Mouse (Mus musculus) lung, adult 18-20 months (tissue): ENCODE data around the gene Tmcc1.
"Not testable (repeated sequence)": the region's sequence is repeated elsewhere in the genome, so short reads cannot be mapped to it uniquely, and the experiment has no call there.

Source experiments
- DNase-seq, 2 experiments: peaks; one replicate each; pipeline ENCODE4 v3.0.0; 2022; ENCODE audit warnings: mixed read lengths in 2 of 2

Gene Tmcc1

DNA sequence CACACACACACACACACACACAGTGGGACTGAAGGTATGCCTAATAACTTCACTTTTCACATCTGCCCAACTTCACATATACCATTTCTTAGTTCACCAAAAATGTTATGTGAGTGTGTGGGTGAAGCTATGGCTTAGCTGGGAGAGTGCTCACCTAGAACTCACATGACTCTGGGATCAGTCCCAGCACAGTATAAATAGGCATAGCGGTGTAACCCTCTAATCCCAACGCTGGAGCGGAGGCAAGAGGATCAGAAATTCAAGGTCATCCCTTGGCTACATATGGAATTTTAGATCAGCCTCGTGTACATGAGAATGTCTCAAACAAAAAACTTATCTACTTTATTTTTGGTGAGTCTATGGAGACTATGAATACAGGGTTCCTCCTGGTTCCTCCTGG, 119.7 kb downstream of the Tmcc1 start:
- DNase-seq: no peak

DNA sequence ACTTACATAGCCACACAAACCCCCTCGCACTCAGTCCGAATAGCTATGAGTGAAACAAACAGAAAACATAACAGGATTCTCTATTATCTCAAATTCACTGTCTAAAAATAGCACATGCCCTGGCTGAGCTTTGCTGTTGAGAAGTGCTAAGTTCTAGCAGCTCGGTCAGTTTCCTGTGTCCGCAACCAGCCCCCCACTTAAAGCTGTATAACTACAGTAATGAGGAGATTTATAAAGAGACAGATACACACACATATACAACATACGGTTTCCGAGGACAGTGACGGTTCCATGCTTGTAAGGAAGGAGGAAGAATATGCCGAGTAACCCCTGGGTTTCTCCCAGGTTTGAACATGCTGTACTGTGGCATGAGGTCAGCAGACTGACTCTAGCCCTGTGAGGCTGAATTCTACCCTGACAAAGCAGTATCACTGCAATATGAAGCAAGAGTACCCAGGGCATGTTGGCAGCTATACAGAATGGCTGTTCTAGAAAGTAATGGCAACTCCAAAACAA, 120.5 kb downstream of the Tmcc1 start:
- peak; percentile 34 to 46 for DNase-seq

DNA sequence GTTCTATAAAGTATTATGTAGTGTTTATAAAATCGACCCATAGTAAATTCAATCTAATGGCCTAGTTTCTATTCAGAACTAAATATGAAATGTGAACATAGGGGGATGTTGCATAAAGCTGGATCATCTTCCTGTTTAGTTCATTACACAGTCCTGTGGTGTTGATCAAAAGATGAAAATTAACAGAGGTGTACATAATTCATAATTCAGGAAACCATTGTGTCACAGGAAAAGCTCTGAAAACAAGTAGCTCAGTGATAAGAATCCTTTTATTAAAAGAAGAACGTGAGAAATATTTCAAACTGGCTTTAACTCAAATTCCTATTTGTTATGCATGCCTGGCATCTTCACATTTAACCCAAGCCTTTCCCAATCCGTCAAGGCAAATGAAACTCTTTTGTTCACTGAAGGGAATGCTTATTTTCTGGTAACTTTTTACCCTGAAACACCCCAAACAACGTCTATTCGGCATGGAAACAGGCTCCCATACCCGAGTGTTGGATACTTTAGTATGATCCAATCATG, 121.0 kb downstream of the Tmcc1 start:
- no peak for DNase-seq

DNA sequence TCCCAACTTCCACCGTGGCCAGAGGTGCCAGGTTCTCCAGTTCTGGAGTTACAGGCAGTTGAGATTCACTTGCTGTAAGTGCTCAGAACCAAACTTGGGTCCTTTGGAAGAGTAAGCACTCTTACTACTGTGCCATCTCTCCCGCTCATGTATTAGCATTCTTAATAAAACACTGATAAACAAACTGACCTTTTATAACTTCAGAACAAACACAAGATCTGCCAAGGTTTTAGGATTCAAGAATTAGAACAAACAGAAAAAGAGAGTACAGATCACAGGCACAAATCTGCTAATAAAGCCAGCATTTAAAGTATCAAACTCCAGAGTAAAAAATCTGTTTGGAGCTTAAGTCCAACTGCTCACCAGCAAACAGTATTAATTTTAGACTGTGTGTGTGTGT, 121.5 kb downstream of the Tmcc1 start:
- DNase-seq: no peak

DNA sequence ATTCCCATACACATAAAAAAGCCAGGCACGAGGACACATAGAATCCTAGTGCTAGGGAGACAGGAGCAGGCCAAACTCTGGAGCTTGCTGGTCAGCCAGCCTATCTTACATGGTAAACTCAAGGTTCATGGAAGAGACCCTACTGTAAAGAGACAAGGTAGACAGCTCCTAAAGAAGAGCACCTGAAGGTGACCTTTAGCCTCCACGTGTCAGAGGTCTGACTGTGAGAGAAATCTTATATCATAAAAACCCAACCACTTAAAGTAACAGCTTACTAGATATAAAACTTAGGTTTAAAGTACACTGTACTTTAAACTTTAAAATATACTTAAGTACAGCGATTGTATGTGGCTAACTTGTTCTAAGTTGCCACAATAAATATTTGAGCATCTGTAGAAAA, 122.7 kb downstream of the Tmcc1 start:
- DNase-seq: no peak

DNA sequence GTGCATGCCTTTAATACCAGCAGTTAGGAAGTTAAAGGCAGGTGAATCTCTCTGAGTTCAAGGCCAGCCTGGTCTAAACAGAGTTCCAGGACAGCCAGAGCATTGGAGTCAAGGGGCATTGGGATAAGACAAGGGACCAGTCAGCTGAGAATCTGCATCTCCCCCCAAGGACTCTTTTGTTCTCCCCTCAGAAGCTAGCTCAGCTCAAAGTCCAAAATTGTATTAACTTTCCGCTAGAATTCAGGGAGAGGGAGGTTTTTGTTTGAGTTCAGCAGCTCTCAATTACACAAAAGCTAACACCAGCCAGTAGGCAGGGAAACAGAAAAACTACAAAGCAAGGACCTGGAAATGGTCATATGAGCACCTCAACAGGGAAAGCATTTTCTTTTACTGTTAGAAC, 129.8 kb downstream of the Tmcc1 start:
- DNase-seq: no peak

DNA sequence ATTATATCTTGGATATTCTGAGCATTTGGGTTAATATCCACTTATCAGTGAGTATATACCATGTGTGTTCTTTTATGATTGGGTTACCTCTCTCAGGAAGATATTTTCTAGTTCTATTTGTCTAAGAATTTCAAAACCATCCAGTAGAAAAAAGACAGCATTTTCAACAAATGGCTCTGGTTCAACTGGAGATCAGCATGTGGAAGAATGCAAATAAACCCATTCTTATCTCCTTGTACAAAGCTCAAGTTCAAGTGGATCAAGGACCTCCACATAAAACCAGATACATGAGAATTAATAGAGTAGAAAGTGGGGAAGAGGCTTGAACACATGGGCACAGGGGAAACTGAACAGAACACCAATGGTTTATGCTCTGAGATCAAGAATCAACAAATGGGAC, 133.7 kb downstream of the Tmcc1 start:
- DNase-seq: not testable (repeated sequence)

DNA sequence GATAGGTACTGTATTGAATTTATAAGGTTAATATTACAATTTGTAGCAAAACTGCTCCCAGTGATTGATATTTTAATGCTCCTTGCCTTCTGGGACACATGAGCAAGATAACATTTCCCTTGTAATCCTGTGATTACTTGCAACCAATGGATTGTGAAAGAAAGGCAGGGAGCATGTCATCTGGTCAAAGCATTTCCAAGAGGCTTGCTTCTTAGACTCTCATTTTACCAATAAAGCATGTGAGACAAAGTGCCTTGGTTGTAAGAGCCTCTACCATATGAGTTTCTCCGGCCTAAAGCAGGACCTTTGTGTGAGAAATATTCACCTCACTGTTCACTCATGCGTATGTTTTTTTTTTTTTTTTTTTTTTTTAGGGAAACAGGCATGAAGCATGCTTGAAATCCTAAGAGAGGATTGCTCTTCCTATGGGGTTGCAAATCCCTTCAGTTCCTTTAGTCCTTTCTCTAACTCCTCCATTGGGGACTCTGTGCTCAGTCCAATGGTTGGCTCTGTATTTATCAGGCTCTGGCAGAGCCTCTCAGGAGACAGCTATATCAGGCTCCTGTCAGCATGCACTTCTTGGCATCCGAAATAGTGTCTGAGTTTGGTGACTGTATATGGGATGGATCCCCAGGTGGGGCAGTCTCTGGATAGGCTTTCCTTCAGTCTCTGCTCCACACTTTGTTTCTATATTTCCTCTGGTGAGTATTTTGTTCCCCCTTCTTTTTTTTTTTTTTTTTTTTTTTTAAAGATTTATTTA, 134.6 kb downstream of the Tmcc1 start:
- DNase-seq: no peak

DNA sequence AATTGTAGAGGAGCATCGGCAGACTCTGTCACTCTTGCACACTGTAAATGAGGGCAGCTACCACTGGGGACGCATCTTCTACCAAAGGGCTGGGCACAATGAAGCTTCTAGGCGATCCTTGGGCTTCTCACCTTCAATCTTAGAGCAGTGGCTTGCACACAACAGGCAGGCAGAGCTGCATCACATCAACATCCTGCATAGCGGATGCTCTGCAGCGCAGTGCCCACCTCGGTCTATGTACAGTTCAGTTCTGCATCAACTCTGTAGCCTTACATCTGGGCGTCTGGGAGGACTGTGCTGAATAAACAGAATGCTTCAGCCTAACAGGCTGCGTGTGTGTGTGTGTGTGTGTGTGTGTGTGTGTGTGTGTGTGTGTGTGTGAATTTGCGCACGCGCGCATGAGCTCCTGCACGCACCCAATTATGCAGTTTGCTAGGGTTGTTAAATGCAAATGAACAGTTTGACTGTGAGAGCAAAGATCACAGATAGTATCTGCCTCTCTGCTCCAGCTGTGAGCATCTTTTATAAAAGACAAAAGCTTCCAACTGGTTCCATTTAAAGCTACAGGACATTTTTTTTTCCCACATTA, 136.5 kb downstream of the Tmcc1 start:
- no peak for DNase-seq

DNA sequence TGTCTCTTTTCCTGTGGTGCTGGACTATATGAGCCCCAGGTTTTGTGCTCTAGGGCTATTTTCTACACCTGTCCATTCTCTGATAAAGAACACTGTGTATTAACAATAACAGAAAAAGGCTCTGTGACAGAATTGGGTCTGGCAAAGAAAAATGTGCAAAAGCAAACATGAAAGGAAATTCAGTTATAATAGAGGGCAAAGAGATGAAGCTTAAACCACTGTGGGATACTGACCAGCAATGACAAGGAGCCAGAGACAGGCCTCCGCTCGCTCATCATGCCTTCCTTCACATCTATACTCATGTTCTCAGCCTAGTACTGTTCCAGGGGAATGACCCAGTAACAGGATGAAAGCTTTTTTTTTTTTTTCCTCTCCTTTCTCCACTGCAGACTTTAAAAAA, 137.5 kb downstream of the Tmcc1 start:
- no peak for DNase-seq

DNA sequence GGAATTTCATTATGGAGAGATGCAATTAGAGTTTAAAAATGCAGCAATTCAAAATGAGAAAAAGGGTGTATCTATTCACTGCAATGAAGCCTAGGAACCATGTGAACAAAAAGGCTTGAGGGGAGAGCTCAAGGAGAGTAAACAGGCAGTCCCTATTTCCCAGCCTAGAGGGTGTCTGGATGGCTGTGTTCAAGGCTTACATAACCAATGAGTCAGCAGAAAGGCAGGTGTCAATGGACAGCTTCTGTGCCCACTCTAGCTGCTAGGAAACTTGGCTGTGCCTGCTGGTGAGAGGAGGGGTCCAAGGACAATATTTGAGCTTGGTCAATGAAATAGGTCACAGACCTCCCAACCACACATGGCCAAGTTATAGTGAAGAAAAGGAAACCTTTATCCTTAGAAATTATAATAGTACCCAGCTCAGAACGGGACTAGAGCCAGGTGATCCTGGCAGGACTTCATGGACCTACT, 138.2 kb downstream of the Tmcc1 start:
- DNase-seq: peak; percentile 63 to 74

DNA sequence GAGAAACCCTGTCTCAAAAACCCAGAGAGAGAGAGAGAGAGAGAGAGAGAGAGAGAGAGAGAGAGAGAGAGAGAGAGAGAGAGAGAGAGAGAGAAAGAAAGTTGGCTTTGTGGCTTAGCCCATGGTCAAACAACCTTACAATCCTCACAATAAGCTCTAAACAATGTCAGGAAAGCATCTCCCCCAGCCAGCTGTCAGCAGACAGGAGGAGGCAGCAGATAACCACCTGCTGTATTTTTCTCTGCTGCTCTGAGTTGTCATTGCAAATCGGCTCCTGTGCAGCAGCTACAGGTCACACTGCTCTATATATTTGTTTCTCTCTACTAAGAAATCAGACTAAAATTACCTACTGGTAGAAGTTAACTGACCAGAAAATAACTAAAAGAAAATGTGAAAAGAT, 145.4 kb downstream of the Tmcc1 start:
- no peak for DNase-seq

DNA sequence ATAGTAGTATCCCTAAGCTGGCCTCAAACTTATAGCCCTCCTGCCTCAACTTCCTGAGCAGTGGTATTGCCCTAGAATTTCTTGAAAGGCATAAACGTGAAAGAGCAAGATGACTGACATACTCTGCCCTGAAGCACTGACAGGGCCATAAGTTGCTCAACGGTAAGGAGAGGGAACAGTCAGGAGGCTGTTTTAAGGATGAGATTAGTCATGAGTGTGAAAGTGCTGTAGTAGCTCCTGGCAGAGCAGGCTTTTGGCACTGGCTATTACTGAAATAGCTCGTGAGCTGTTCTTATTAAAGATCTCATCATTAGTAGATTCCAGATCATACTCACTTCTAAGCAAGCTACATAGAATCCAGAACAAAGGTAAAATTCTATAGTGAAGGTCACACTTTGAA, 145.9 kb downstream of the Tmcc1 start:
- no peak for DNase-seq

DNA sequence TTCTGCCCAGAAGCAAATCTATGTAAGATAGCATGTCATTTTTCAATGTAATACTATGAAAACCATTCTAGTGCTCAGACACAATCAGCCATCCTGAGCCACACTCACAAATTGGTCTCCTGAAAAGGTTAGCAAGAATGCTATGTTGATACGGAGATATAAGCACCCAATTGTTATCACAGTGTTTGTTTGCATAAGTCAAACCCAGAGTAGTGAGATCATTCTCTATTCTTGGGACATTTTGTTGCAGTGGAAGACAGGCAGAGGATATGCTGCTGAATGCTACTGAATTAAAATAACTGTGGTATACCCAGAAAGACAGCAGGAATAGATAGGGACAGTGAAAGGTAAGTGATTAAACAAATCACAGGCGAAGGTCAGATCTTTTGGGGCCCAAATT, 149.2 kb downstream of the Tmcc1 start:
- no peak for DNase-seq

DNA sequence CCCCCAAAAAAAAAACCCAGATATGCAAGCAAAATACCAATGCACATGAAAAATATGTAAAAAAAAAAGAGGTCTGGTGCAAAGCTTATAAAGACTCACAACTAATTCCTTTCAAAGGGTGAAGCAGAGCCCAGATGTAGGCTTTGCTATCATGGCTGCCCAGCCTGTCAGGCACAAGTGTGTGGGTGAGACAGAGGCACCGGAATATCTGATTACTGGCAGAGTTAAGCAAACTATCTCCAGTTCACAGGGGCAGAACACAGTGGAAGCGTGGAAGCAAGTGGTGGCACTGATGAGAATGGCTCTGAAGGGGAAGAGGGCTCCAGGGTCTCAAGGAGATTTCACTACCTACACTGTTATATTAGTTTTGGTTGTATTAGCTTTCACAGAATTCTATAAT, 155.1 kb downstream of the Tmcc1 start:
- DNase-seq: no peak

DNA sequence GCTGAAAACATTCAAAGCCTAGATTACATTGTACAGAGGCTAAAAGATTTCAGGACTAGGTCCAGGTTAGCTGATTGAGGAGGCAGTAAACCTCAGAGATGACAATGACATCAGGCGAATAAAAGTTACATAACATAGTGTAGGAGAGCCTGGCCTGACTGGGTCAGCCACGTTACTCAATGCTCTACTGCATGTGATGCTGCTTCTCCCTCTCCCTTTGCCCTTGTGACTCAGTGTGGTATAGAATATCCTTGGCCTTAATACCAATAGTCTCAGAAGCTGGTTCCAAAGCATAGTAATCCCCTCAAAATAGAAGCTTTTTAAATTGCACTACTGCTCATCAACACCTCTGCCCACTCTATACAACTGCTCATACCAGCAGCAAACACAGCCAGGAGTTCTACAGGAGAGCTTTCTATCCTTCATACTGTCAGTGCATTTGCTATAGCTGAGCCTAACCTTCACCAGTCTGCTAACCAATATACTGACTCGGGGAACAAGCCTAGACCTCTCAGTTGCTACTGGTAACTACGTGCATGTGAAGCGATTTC, 155.9 kb downstream of the Tmcc1 start:
- no peak for DNase-seq

DNA sequence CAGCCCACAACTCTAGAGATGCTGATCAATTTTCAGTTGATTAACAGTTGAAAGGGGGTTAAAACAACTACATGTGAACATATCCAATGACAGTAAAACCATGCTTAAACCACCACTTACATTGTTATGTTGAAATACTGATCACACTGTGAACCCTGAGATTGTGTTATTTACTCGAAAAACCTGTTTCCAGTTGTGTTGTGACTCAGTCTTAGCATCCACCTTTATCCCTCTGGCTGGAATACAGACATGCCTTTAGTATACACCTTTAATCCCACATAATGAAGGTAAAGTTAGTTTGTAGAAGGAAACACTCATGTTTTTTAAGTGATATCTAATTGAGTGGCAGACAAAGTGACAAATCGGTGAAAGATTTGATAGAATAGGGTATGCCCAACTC, 156.7 kb downstream of the Tmcc1 start:
- no peak for DNase-seq

DNA sequence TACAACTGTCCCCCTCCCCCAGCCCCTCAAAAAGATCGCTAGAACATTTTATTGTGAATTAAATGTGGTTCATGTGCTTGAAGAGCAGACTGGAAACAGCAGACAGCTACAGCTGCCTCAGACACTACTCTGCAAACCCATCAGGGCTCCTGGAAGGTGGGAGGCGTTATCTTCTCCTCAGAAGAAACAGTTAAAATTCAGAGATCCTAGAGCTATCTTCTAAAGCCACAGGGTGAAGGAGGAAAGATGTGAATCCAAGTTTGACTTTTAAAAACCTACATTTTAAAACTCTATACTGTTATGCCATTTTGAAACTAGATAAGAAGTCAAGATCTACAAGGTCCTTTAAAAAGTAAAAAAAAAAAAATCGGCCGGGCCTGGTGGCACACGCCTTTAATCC, 162.2 kb downstream of the Tmcc1 start:
- DNase-seq: no peak

DNA sequence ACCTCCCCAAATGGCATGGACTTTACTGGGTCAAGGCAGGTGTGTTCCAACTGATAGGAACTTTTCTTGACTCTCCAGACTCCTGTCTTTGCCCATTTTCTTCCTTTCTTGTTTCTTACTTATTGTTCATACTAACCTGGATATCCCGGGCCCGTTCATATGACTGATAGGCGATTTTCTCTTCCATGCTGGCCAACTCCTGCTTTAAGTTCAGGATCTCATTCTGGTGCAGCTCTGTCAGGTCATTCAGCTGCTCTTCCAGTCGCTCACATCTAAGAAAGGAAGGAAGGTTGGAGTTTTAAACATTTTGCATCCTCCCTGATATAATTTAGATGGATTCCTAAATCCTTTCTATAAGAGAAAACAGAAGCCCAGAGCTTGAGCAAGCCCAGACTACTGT, 168.6 kb downstream of the Tmcc1 start:
- DNase-seq: no peak

DNA sequence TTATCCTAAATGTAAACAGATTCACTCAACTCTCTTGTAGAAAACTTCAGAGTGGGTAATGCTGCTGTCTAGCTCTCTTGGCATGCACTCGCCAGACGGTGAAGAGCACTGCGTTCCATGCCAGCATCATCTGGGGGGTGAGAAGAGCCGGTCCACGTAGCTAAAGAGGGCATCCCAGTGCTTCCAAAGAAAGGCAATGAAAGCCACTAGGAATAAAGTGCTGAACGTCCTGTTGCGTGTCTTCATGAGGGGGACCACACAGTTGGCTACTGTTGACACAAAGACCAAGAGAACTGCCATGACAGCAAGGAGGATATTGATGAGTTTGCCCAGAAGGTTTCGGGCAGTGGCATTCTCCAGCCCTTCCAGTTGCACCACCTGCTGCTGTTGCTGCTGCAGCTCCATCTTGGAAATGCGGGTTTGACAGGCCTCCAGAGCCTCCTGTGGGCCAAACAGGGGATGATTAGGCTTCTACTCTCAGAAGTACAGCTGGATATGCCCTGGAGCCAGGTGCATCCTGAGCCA, 171.3 kb downstream of the Tmcc1 start:
- DNase-seq: no peak

DNA sequence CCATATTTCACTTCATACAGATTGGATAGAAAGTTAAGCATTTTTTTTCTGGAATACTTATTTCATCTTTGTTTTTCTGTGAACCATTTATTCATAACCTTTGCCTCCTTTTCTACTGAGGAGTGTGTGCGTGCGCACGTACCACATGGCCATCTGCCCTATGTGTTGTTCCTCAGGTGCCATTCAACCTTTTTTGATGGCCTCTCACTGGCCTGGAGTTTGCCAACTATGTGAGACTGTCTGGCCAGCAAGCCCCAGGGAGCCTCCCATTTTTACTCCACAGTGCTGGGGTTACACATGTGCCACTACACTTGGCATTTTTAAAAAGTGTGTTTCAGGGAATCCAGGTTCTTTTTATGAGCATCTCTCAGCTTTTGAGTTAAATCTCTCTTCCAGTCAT, 177.4 kb downstream of the Tmcc1 start:
- DNase-seq: no peak

DNA sequence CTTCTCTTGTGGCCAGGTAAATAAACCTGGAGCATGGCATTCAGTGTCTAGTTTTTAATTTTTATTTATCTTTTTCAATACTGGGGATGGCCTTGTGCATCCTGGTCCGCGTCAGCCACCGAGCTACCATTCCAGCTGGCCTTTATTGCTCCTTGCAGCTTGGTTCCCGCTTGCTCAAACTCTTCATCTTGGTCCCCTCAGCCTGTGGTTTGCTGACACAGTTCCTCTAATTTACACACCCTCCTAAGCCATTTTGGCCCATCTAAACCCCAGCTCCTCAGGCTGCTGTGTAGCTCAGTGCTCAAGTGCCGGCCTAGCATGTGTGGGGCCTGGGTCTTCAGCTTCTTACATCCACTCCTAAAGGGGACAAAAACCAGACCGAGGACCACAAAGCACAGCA, 179.2 kb downstream of the Tmcc1 start:
- no peak for DNase-seq

DNA sequence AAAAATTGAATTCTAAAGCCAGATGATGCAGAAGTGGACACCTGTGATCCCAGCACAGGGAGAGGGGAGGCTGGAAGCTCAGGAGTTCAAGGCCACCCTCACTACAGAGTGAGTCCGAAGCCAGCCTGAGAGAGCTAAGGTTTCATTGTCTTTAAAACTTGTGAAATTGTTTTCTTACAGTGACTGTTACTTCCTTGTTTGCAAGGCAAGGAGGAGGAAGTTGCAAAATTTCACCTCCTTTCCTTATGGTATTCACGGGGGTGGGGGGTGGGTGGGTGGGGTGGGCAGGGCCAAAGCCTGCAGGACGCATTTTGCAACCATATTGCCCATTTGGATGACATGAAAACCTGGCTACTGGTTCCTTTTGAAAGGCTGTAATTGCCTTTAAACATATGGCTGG, 179.6 kb downstream of the Tmcc1 start:
- DNase-seq: no peak

DNA sequence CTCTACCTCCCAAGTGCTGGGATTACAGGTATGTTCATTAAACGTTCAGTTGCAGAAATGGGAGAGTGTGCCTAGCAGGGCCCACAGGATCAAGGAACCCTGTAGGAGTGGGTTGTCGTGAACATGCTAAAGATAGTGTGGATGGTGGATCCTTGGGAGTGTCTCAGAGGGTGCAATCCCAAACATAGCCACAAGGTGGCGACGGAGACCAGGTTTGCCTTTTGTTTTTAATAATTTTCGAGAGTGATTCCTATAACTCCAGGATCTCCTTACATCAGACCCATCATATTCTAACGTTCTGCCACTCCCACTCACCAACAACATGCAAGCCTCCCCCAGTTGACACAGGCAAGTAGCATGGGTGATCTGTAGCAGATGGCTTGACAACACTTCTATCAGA, 182.7 kb downstream of the Tmcc1 start:
- peak; percentile 74 to 77 for DNase-seq
